Mouse (Mus musculus) CD4-positive, CD25-positive, alpha-beta regulatory T cell, adult 4 months (primary cell): ENCODE measurements at regions not wholly inside any gene's neighbourhood (a gene's known extent, or its start where the extent isn't known, plus 50 kb on each side); places are given as distances from the start of the nearest gene placed in this dataset.
"Not testable (repeated sequence)": the region's sequence is repeated elsewhere in the genome, so short reads cannot be mapped to it uniquely, and the experiment has no call there.

ENCODE experiments used
- ATAC-seq: one replicate; pipeline ENCODE4 v1.8.0; 2017

DNA sequence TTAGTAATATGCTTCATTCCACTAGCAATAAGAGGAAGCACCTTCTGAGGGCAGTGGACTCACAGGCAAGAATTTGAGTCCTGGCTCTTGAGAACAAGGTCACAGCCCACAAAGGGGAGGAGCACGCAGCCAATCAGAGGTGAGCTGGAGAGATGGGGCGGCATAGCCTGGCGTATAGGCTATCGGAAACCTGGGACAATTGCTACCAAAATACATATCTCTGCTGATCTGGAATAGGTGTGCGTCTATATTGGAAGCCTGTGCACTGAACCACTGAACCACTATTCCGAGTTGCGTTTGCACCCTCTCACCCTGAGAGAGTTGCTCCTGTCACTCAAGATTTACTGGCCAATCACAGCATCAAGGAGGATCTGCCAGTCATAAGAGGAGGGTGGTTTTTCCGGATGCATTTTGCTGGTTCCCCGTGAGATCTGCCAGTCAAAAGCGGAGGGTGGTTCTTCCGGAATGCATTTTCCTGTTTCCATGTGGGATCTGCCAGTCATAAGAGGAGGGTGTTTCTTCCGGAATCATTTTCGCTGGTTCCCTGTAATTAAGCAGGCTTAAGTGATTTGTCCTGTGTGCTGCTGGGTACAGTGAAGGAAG, 80.1 kb upstream of the Riok2 start:
- peak; percentile 100 for ATAC-seq

DNA sequence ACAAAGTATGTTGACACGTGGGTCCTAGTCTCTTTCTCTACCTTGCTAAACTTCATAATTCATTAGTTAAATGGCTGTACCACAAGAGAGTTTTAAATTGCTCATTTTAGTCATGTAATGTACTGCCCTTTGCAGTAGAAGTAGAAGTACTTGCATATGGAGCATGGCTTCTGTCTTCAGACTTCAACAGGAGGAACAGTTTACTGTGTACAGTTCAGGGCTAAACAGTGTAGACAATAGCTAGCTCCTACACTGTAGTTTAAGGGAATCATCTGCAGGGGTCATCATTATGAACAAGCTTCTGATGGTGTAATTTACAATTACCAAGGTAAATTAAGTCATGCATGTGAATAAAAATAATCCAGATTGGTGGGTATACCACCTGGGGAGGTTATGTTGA, 79.1 kb upstream of the Riok2 start:
- ATAC-seq = not testable (repeated sequence)

DNA sequence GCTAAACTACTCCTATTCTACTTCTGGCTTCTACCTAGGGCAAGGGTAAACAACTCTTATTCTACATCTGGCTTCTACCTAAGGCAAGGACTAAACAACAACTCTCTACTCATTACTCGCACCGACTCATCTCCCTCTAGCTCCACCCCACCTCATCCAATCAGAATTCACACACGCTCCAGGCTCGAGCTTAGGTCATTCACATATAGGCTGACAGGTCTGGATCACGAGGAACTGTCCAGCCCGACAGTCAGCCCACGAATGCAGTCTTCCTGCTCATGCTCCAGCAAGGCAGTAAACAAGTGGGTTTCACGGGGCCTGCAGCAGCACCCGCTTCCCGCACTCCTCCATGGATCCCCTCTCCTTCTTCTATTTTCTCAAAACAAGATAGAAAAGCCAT, 70.6 kb upstream of the Riok2 start:
- not testable (repeated sequence) for ATAC-seq
